10 mouse cellular contexts compared by ENCODE assay signal in genomic region chr13:28294757-28295361, GRCm38 (mm10). TPM values are rescaled to one million over a fixed set of nuclear protein-coding genes. Genes with fewer than 3 reads are reported as not detected.
DNase-seq lines count a peak whose midpoint lies in the region; ATAC-seq lines count a peak whose summit lies in the region.
"Had no signal": no experiment of that assay in that cellular context is flagged by ENCODE, and none has a peak within 500 bp of the region (broad histone marks: within the 10 kb centered on the region; RNA-seq: fewer than 3 reads in every experiment).

No protein-coding gene starts in this region.

- peak overlapping the region; percentile 80 for H3K27ac ChIP-seq in forebrain, embryonic 14.5 days (ENCODE audit: low read depth, low read length)
- H3K27ac ChIP-seq in kidney, embryonic 16.5 days (ENCODE audit: low read length): peak overlapping the region; percentile 45; the same call in 1 of the 2 replicates
- H3K27ac ChIP-seq in neural tube, embryonic 12.5 days: no peak overlapping the region; the same call in 1 of the 2 replicates
- no peak overlapping the region for H3K27ac ChIP-seq in heart, embryonic 11.5 days (ENCODE audit: low read depth, low read length)

- H3K9ac ChIP-seq in forebrain, embryonic 14.5 days (ENCODE audit: low read length): no peak overlapping the region
- H3K9ac ChIP-seq in kidney, embryonic 16.5 days (replicated peaks; ENCODE audit: low read length): no peak overlapping the region
- H3K9ac ChIP-seq in neural tube, embryonic 12.5 days: no peak overlapping the region
- H3K9ac ChIP-seq in heart, embryonic 11.5 days (ENCODE audit: low read depth, low read length): no peak overlapping the region

- H3K36me3 ChIP-seq in forebrain, embryonic 14.5 days (ENCODE audit: control insufficient read depth, insufficient read depth, low read length): no peaks in the 10 kb centered on the region
- no peaks in the 10 kb centered on the region for H3K36me3 ChIP-seq in kidney, embryonic 16.5 days (ENCODE audit: insufficient read depth, low read length)
- H3K36me3 ChIP-seq in neural tube, embryonic 12.5 days: no peaks in the 10 kb centered on the region
- no peaks in the 10 kb centered on the region for H3K36me3 ChIP-seq in heart, embryonic 11.5 days (ENCODE audit: control insufficient read depth, insufficient read depth, low read length)

- H3K4me3 ChIP-seq in forebrain, embryonic 14.5 days (ENCODE audit: low read depth, low read length): no peak overlapping the region
- H3K4me3 ChIP-seq in kidney, embryonic 16.5 days (ENCODE audit: low read length): no peak overlapping the region
- no peak overlapping the region for H3K4me3 ChIP-seq in neural tube, embryonic 12.5 days
- no peak overlapping the region for H3K4me3 ChIP-seq in heart, embryonic 11.5 days (ENCODE audit: low read depth, low read length)

- 1% methylated on average over 3 of the region's 3 CpGs for WGBS in forebrain, embryonic 14.5 days
- WGBS in kidney, embryonic 16.5 days: 12% methylated on average over 3 of the region's 3 CpGs
- 4% methylated on average over 3 of the region's 3 CpGs for WGBS in neural tube, embryonic 12.5 days
- 13% methylated on average over 3 of the region's 3 CpGs for WGBS in heart, embryonic 11.5 days (ENCODE audit: insufficient replicate concordance)

- H3K9me3 ChIP-seq in forebrain, embryonic 14.5 days (replicated peaks; ENCODE audit: control insufficient read depth, low read length): no peaks in the 10 kb centered on the region
- no peaks in the 10 kb centered on the region for H3K9me3 ChIP-seq in kidney, embryonic 16.5 days (ENCODE audit: low read length)
- H3K9me3 ChIP-seq in neural tube, embryonic 12.5 days: no peaks in the 10 kb centered on the region
- no peaks in the 10 kb centered on the region for H3K9me3 ChIP-seq in heart, embryonic 11.5 days (replicated peaks; ENCODE audit: control insufficient read depth, low read length)

- no peaks in the 10 kb centered on the region for H3K27me3 ChIP-seq in forebrain, embryonic 14.5 days (replicated peaks; ENCODE audit: control insufficient read depth, insufficient read depth, low read length)
- no peaks in the 10 kb centered on the region for H3K27me3 ChIP-seq in kidney, embryonic 16.5 days (ENCODE audit: insufficient read depth, low read length)
- H3K27me3 ChIP-seq in neural tube, embryonic 12.5 days (replicated peaks): no peaks in the 10 kb centered on the region
- H3K27me3 ChIP-seq in heart, embryonic 11.5 days (ENCODE audit: control insufficient read depth, insufficient read depth, low read length): no peaks in the 10 kb centered on the region

- peak; percentile 47 for DNase-seq in kidney, adult 11 months
- DNase-seq in kidney, adult 18-20 months: no peak
- peak; percentile 85 for DNase-seq in forebrain, embryonic 14.5 days (ENCODE audit: low spot score)
- no peak for DNase-seq in right cerebral cortex, postnatal 25 days
- DNase-seq: adrenal gland, postnatal 10 days had no signal

- peak overlapping the region; percentile 34; the same call in 1 of the 2 replicates for H3K4me2 ChIP-seq in forebrain, embryonic 14.5 days (ENCODE audit: low read length)
- no peak overlapping the region for H3K4me2 ChIP-seq in kidney, embryonic 16.5 days (replicated peaks; ENCODE audit: low read depth, low read length)
- peak overlapping the region; percentile 33; the same call in 1 of the 2 replicates for H3K4me2 ChIP-seq in neural tube, embryonic 12.5 days (replicated peaks)
- H3K4me2 ChIP-seq in heart, embryonic 11.5 days: no peak overlapping the region
- H3K4me2 ChIP-seq: liver, embryonic 11.5 days had no signal

- peaks cover 26% of the 10 kb centered on the region for H3K4me1 ChIP-seq in forebrain, embryonic 14.5 days (ENCODE audit: control insufficient read depth, insufficient read depth, low read length)
- H3K4me1 ChIP-seq in kidney, embryonic 16.5 days (ENCODE audit: insufficient read depth, low read length): 0 out of 2 replicates have a peak, but pooled peaks cover 8% of the 10 kb centered on the region
- H3K4me1 ChIP-seq in neural tube, embryonic 12.5 days: peaks cover 14% of the 10 kb centered on the region
- H3K4me1 ChIP-seq in heart, embryonic 11.5 days (ENCODE audit: control insufficient read depth, insufficient read depth, low read length): 0 out of 2 replicates have a peak, but pooled peaks cover 3% of the 10 kb centered on the region

- ATAC-seq in forebrain, embryonic 14.5 days: peak; percentile 87
- peak; percentile 90 for ATAC-seq in kidney, embryonic 16.5 days (ENCODE audit: low FRiP score, low TSS enrichment)
- peak; percentile 82 for ATAC-seq in neural tube, embryonic 12.5 days (ENCODE audit: low FRiP score, low read depth)
- ATAC-seq in heart, embryonic 11.5 days (replicated peaks; ENCODE audit: insufficient number of reproducible peaks, low FRiP score, low TSS enrichment): no peak
- ATAC-seq in granulocyte monocyte progenitor cell, adult 5-6 weeks (replicated peaks; ENCODE audit: poor library complexity, severe bottlenecking): no peak

RNA-seq across cellular contexts. Expression of gene Gm11361, which starts 37.5 kb away (rescaled TPM):
- 2.0 and 2.4 TPM in 2 replicates for polyA plus RNA-seq in forebrain, embryonic 14.5 days (2014; fragmentation: Nextera tagmentation; extraction: Ambion mirVana)
- polyA plus RNA-seq in kidney, embryonic 16.5 days (2015; fragmentation: Nextera tagmentation; extraction: Ambion mirVana): 9.2 and 11.7 TPM in 2 replicates
- 1.2 and 1.8 TPM in 2 replicates for polyA plus RNA-seq in neural tube, embryonic 12.5 days (2016; fragmentation: Nextera tagmentation; extraction: Ambion mirVana)
- 1.8 and 3.9 TPM in 2 replicates for polyA plus RNA-seq in heart, embryonic 11.5 days (2014; fragmentation: Nextera tagmentation; extraction: Ambion mirVana)
- 28.8 and 42.9 TPM in 2 replicates for total RNA-seq in granulocyte monocyte progenitor cell, adult 5-6 weeks (2014; fragmentation: Nextera tagmentation)
- 11.4 and 24.1 TPM in 2 replicates for total RNA-seq in granulocyte monocyte progenitor cell, adult 5-6 weeks (2017)

Comparison
In these comparisons a context has a peak if more than half of its experiments do, and no peak if none do; other contexts are left out.
1. DNase-seq: peak in kidney, adult 11 months (single experiment) and forebrain, embryonic 14.5 days (single experiment); none in kidney, adult 18-20 months (single experiment) and right cerebral cortex, postnatal 25 days (single experiment).
2. ATAC-seq: peak in forebrain, embryonic 14.5 days (single experiment), kidney, embryonic 16.5 days (single experiment) and neural tube, embryonic 12.5 days (single experiment); none in heart, embryonic 11.5 days (single experiment) and granulocyte monocyte progenitor cell, adult 5-6 weeks (single experiment).
3. H3K27ac ChIP-seq: peak in forebrain, embryonic 14.5 days (single experiment) and kidney, embryonic 16.5 days (single experiment); none in neural tube, embryonic 12.5 days (single experiment) and heart, embryonic 11.5 days (single experiment).
4. H3K4me2 ChIP-seq: peak in forebrain, embryonic 14.5 days (single experiment) and neural tube, embryonic 12.5 days (single experiment); none in kidney, embryonic 16.5 days (single experiment) and heart, embryonic 11.5 days (single experiment).